Mouse (Mus musculus): Measurements from ENCODE around the gene Baz1b.

Gene Baz1b

DNA sequence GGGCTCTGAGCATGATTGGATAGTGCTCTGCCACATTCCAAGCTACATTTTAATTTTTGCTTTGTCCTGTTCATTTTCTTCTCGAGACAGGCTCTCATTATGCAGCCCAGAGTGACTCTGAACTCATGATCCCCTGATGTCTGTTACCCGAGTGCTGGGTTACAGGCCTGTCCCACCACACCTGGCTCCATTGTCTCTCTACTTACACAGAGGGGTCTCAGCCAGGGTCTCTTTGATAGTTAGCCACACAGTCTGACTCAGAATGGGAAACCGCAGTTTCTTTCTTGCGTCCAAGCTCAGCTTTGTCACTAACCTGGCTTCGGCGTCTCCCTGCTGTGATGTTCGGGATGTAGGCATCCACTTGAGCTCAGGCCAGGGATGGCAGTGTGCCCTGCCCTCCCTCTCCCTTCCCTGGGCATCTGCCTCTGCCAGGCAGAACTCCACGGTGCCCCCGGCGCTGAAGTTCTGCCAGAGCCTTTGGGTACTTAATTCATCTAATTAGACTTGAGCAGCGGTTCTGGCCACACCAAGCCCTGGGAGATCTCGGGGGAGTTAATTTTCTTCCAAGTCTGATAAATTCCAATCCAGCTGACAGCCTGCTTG is 84.6 kb downstream of the Baz1b start:
- DNase-seq (ENCODE audit: low read depth, low spot score), result no peak

GRCm38 (mm10) chr5:135274663-135275396 is 87.8 kb downstream of the Baz1b start:
- no peak for DNase-seq (ENCODE audit: low read depth, low spot score)

DNA sequence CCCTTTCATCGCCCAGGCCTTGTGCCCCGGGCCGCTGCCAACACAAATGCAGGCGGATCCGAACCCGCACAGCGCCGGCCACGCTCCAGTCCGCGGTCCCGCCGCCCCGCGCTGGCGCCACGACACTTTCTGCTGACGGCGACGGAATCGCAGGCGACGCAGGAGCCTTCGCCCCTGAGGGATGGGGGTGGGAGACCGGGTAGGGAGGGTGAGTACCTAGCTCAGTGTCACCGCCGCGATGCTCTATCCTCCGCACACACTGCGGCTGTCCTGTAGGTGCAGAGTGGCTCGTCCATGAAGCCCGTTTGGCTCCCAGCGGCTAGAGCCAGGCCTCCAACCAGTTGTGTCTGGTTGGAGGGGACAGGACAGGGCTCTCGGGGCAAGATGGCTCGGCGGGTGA is 89.5 kb downstream of the Baz1b start:
- DNase-seq (ENCODE audit: low read depth, low spot score), result no peak

DNA sequence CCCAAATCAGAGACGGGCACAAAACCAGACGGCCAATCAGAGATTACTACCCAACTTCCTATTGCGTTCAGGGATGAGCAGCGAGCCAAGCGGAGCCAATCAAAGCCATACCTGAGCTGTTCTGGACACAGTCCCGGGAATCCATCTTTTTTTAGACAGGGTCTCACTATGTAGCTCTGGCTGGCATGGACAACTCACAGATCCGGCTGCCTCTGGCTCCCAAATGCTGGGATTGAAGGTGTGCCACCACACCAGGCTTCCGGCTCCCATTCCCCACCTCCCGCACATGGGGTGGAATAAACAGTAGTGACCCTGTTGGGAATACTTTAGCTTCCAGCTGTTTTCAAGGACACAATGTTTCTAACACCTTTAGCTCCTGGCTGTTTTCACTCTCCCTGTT is 93.2 kb downstream of the Baz1b start:
- no peak for DNase-seq (ENCODE audit: low read depth, low spot score)

DNA sequence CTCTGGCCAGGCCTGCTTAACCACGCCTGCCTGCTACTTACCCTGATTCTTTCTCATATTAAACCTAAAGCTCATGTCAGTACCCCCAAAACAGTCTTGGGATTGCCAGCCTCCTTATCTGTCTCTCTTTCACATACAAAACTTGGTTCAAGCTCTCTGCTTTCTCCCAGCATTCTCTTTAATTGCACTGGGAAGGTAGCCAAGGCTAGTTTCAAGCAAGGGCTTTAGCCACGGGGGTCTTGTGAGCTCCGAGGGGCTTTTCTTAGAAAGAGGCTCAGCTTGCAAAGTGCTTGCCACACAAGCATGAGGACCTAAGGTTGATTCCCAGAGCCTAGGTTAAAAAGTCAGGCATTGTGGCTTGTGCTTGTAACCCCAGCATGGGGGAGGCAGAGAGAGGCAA is 98.1 kb downstream of the Baz1b start:
- no peak for DNase-seq (ENCODE audit: low read depth, low spot score)

DNA sequence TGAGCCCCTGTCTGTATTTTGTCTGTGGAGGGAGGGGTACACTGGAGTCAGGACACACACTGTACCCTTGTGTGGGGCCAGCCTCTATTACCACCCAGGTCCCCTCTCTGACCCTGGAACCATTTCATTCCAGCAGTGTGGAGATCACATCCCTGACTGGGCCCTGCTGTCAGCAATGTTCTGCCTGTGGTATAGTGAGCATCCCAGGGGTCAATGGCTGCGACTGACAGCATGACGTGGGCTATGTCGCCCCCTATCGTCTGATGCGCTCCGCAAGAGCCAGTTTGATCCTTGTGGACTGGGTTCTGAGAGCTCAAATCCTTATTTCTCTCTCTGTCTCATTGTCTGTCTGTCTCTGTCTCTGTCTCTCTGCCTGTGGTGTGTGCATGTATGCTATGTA is 99.1 kb downstream of the Baz1b start:
- no peak for DNase-seq (ENCODE audit: low read depth, low spot score)

- DNase-seq (ENCODE audit: low read depth, low spot score), result no peak
Observed at GRCm38 (mm10) chr5:135286926-135287325, 99.9 kb downstream of the Baz1b start.

DNA sequence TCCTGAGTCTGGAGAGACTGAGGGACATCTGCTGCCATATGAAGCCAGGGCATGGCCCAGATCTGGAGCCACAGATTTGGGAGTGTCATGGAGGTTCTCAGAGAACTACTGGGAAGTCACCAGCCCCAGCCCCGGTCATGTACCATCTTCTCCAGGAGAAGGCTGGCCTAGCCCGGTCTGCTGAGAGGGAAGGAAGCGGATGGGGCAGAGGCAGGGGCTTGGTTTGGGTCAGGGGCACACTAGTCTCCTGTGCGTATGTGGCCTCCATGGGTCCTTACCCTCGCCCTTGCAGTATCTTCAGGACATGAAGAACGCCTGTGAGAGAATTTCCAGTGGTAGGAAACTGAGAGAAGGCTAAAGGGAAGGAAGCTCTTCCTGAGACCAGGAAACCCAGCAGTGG is 103.6 kb downstream of the Baz1b start:
- no peak for DNase-seq (ENCODE audit: low read depth, low spot score)

- no peak for DNase-seq (ENCODE audit: low read depth, low spot score)
Observed at GRCm38 (mm10) chr5:135291193-135291592, 104.1 kb downstream of the Baz1b start.

DNA sequence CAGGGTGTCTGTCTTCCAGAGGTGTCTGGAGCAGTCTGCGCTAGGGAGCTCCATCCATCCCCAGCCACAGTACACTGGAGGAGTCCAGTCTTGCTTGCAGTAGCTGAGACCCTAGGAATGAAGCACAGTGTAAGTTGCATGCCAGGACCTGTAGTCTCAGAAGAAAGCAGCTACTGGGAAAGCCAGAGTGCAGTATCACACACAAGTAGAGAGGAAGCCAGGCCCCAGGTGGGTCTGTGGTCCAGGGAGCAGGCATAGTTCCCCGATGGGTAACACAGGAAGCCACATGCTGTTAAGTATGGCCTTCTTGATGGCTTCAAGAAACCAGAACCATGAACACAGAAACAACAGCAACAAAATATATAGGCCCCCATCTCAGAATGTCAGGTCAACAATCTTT is 104.9 kb downstream of the Baz1b start:
- no peak for DNase-seq (ENCODE audit: low read depth, low spot score)

Data from brain, embryonic 18.5 days (tissue).